Mouse (Mus musculus): ENCODE measurements around the gene Med4. TPM values are rescaled to one million over a fixed set of nuclear protein-coding genes. Genes with fewer than 3 reads are reported as not detected.

Gene Med4
- 19.8 and 38.1 TPM in 2 replicates for polyA plus RNA-seq (2011; ENCODE audit: insufficient read depth, insufficient read length, low replicate concordance, missing spikeins)

GRCm38 (mm10) chr14:73509765-73510423, at the start of gene Med4:
Gene Med4, plus strand, starts transcription at chr14:73510025.
- H3K4me3 ChIP-seq (replicated peaks; ENCODE audit: control insufficient read depth, low read depth, low read length), result peak within 1 kb of the TSS; percentile 81
- TF ChIP-seq POLR2A (IDR thresholded peaks at IDR 0.05; ENCODE audit: borderline replicate concordance, control insufficient read depth, low read depth, low read length) (peak; percentile 79; the same call in 1 of the 2 replicates), CTCF (IDR thresholded peaks at IDR 0.05; ENCODE audit: control insufficient read depth, insufficient read depth, low read length) (peak; percentile 100)
- H3K27ac ChIP-seq (ENCODE audit: control insufficient read depth, insufficient read depth, low read depth, low read length, poor library complexity), result peak within 1 kb of the TSS; percentile 40; the same call in 1 of the 2 replicates
- WGBS, result under 1% methylated on average over 41 of the region's 41 CpGs
- H3K4me1 ChIP-seq (ENCODE audit: control insufficient read depth, insufficient read depth, low read length), result no peaks in the 10 kb centered on the region; the same call in 1 of the 2 replicates

GRCm38 (mm10) chr14:73460514-73461134, 49.2 kb upstream of the Med4 start:
- Histone ChIP-seq H3K27ac (ENCODE audit: control insufficient read depth, insufficient read depth, low read depth, low read length, poor library complexity) (no peak overlapping the region), H3K4me1 (ENCODE audit: control insufficient read depth, insufficient read depth, low read length) (no peaks in the 10 kb centered on the region; the same call in 1 of the 2 replicates), H3K4me3 (replicated peaks; ENCODE audit: control insufficient read depth, low read depth, low read length) (no peak overlapping the region)
- TF ChIP-seq POLR2A (IDR thresholded peaks at IDR 0.05; ENCODE audit: borderline replicate concordance, control insufficient read depth, low read depth, low read length), result no peak
- TF ChIP-seq CTCF (IDR thresholded peaks at IDR 0.05; ENCODE audit: control insufficient read depth, insufficient read depth, low read length), result no peak
- WGBS, result 79% methylated on average over 12 of the region's 12 CpGs

- 85% methylated on average over 4 of the region's 4 CpGs for WGBS
- Histone ChIP-seq H3K4me3 (replicated peaks; ENCODE audit: control insufficient read depth, low read depth, low read length) (no peak overlapping the region), H3K4me1 (ENCODE audit: control insufficient read depth, insufficient read depth, low read length) (no peaks in the 10 kb centered on the region; the same call in 1 of the 2 replicates), H3K27ac (ENCODE audit: control insufficient read depth, insufficient read depth, low read depth, low read length, poor library complexity) (no peak overlapping the region)
- no peak for TF ChIP-seq CTCF (IDR thresholded peaks at IDR 0.05; ENCODE audit: control insufficient read depth, insufficient read depth, low read length)
- no peak for TF ChIP-seq POLR2A (IDR thresholded peaks at IDR 0.05; ENCODE audit: borderline replicate concordance, control insufficient read depth, low read depth, low read length)
These were observed 47.6 kb upstream of the Med4 start for GRCm38 (mm10) chr14:73462211-73462610.

- WGBS, result 83% methylated on average over 6 of the region's 6 CpGs
- H3K27ac ChIP-seq (ENCODE audit: control insufficient read depth, insufficient read depth, low read depth, low read length, poor library complexity), result no peak overlapping the region
- TF ChIP-seq CTCF (IDR thresholded peaks at IDR 0.05; ENCODE audit: control insufficient read depth, insufficient read depth, low read length), result no peak
- TF ChIP-seq POLR2A (IDR thresholded peaks at IDR 0.05; ENCODE audit: borderline replicate concordance, control insufficient read depth, low read depth, low read length), result no peak
- H3K4me3 ChIP-seq (replicated peaks; ENCODE audit: control insufficient read depth, low read depth, low read length), result no peak overlapping the region
- H3K4me1 ChIP-seq (ENCODE audit: control insufficient read depth, insufficient read depth, low read length), result no peaks in the 10 kb centered on the region; the same call in 1 of the 2 replicates
These were observed 42.1 kb upstream of the Med4 start for GRCm38 (mm10) chr14:73467697-73468096.

- no peak for TF ChIP-seq POLR2A (IDR thresholded peaks at IDR 0.05; ENCODE audit: borderline replicate concordance, control insufficient read depth, low read depth, low read length)
- TF ChIP-seq CTCF (IDR thresholded peaks at IDR 0.05; ENCODE audit: control insufficient read depth, insufficient read depth, low read length), result no peak
- H3K27ac ChIP-seq (ENCODE audit: control insufficient read depth, insufficient read depth, low read depth, low read length, poor library complexity), result no peak overlapping the region
- H3K4me1 ChIP-seq (ENCODE audit: control insufficient read depth, insufficient read depth, low read length), result peaks cover 2% of the 10 kb centered on the region
- WGBS, result 90% methylated on average over 7 of the region's 7 CpGs
- no peak overlapping the region for H3K4me3 ChIP-seq (replicated peaks; ENCODE audit: control insufficient read depth, low read depth, low read length)
These were observed 40.3 kb upstream of the Med4 start for GRCm38 (mm10) chr14:73469506-73469905.

- H3K4me1 ChIP-seq (ENCODE audit: control insufficient read depth, insufficient read depth, low read length), result peaks cover 2% of the 10 kb centered on the region; the same call in 1 of the 2 replicates
- H3K27ac ChIP-seq (ENCODE audit: control insufficient read depth, insufficient read depth, low read depth, low read length, poor library complexity), result no peak overlapping the region
- TF ChIP-seq POLR2A (IDR thresholded peaks at IDR 0.05; ENCODE audit: borderline replicate concordance, control insufficient read depth, low read depth, low read length) (no peak), CTCF (IDR thresholded peaks at IDR 0.05; ENCODE audit: control insufficient read depth, insufficient read depth, low read length) (no peak)
- WGBS, result 53% methylated on average over 8 of the region's 8 CpGs
- no peak overlapping the region for H3K4me3 ChIP-seq (replicated peaks; ENCODE audit: control insufficient read depth, low read depth, low read length)
These were observed 39.2 kb upstream of the Med4 start for GRCm38 (mm10) chr14:73470593-73470992.

GRCm38 (mm10) chr14:73472205-73472604, 37.6 kb upstream of the Med4 start:
- Histone ChIP-seq H3K4me3 (replicated peaks; ENCODE audit: control insufficient read depth, low read depth, low read length) (no peak overlapping the region), H3K4me1 (ENCODE audit: control insufficient read depth, insufficient read depth, low read length) (peaks cover 2% of the 10 kb centered on the region; the same call in 1 of the 2 replicates), H3K27ac (ENCODE audit: control insufficient read depth, insufficient read depth, low read depth, low read length, poor library complexity) (no peak overlapping the region)
- 58% methylated on average over 7 of the region's 7 CpGs for WGBS
- TF ChIP-seq CTCF (IDR thresholded peaks at IDR 0.05; ENCODE audit: control insufficient read depth, insufficient read depth, low read length), result no peak
- TF ChIP-seq POLR2A (IDR thresholded peaks at IDR 0.05; ENCODE audit: borderline replicate concordance, control insufficient read depth, low read depth, low read length), result no peak

GRCm38 (mm10) chr14:73473670-73474460, 36.0 kb upstream of the Med4 start:
- WGBS, result 31% methylated on average over 3 of the region's 3 CpGs
- TF ChIP-seq CTCF (IDR thresholded peaks at IDR 0.05; ENCODE audit: control insufficient read depth, insufficient read depth, low read length) (no peak), POLR2A (IDR thresholded peaks at IDR 0.05; ENCODE audit: borderline replicate concordance, control insufficient read depth, low read depth, low read length) (no peak)
- H3K27ac ChIP-seq (ENCODE audit: control insufficient read depth, insufficient read depth, low read depth, low read length, poor library complexity), result no peak overlapping the region

More at GRCm38 (mm10) chr14:73473670-73474460, 36.0 kb upstream of the Med4 start:
- Histone ChIP-seq H3K4me3 (replicated peaks; ENCODE audit: control insufficient read depth, low read depth, low read length) (no peak overlapping the region), H3K4me1 (ENCODE audit: control insufficient read depth, insufficient read depth, low read length) (peaks cover 2% of the 10 kb centered on the region; the same call in 1 of the 2 replicates)
